Mouse (Mus musculus): ENCODE results near the gene Scyl1. TPM values are rescaled to one million over a fixed set of nuclear protein-coding genes. Genes with fewer than 3 reads are reported as not detected.
A peak's percentile ranks its signal among the peaks of the same experiment; 100 is the strongest.

The Scyl1 gene
- polyA plus RNA-seq, 1 experiment from 2014 or later, result 64.6 TPM

- peaks cover 17% of the 10 kb centered on the region for H3K4me1 ChIP-seq (ENCODE audit: insufficient read depth, low read depth, low read length)
- H3K9me3 ChIP-seq (ENCODE audit: low read length), result no peaks in the 10 kb centered on the region
- no peak for ATAC-seq
- 2% methylated on average over 2 of the region's 2 CpGs for WGBS
- H3K27me3 ChIP-seq (replicated peaks; ENCODE audit: insufficient read depth, low read length), result no peaks in the 10 kb centered on the region
- peak overlapping the region; percentile 98 for H3K9ac ChIP-seq (replicated peaks; ENCODE audit: low read depth)
- DNase-seq (ENCODE audit: low spot score), result no peak
- peak overlapping the region; percentile 99 for H3K27ac ChIP-seq (ENCODE audit: low read length)
- H3K36me3 ChIP-seq (ENCODE audit: insufficient read depth, low read length), result peaks cover 26% of the 10 kb centered on the region; the same call in 1 of the 2 replicates
- peak overlapping the region; percentile 85 for H3K4me2 ChIP-seq (replicated peaks; ENCODE audit: low read depth, low read length)
- TF ChIP-seq CTCF (IDR thresholded peaks at IDR 0.05) (no peak), EP300 (IDR thresholded peaks at IDR 0.05) (no peak)
- peak overlapping the region; percentile 71 for H3K4me3 ChIP-seq (ENCODE audit: low read depth, low read length)
Observed at GRCm38 (mm10) chr19:5800350-5800631, 29.1 kb upstream of the Scyl1 start.

GRCm38 (mm10) chr19:5799566-5800349 lies 28.5 kb upstream of the Scyl1 start:
- DNase-seq (ENCODE audit: low spot score) (peak; percentile 79), ATAC-seq (no peak)
- Histone ChIP-seq H3K4me1 (ENCODE audit: insufficient read depth, low read depth, low read length) (peaks cover 15% of the 10 kb centered on the region; the same call in 1 of the 2 replicates), H3K4me3 (ENCODE audit: low read depth, low read length) (peak overlapping the region; percentile 71), H3K27me3 (replicated peaks; ENCODE audit: insufficient read depth, low read length) (no peaks in the 10 kb centered on the region), H3K36me3 (ENCODE audit: insufficient read depth, low read length) (peaks cover 31% of the 10 kb centered on the region; the same call in 1 of the 2 replicates), H3K9me3 (ENCODE audit: low read length) (no peaks in the 10 kb centered on the region), H3K27ac (ENCODE audit: low read length) (peak overlapping the region; percentile 99), H3K9ac (replicated peaks; ENCODE audit: low read depth) (peak overlapping the region; percentile 98), H3K4me2 (replicated peaks; ENCODE audit: low read depth, low read length) (peak overlapping the region; percentile 85)
- TF ChIP-seq EP300 (IDR thresholded peaks at IDR 0.05), result peak; percentile 32; the same call in 1 of the 2 replicates
- TF ChIP-seq CTCF (IDR thresholded peaks at IDR 0.05), result no peak
- 0% methylated on average over 10 of the region's 10 CpGs for WGBS

GRCm38 (mm10) chr19:5798700-5799479 lies 27.7 kb upstream of the Scyl1 start:
- Histone ChIP-seq H3K36me3 (ENCODE audit: insufficient read depth, low read length) (peaks cover 31% of the 10 kb centered on the region; the same call in 1 of the 2 replicates), H3K9me3 (ENCODE audit: low read length) (no peaks in the 10 kb centered on the region), H3K9ac (replicated peaks; ENCODE audit: low read depth) (peak overlapping the region; percentile 98), H3K4me1 (ENCODE audit: insufficient read depth, low read depth, low read length) (peaks cover 6% of the 10 kb centered on the region; the same call in 1 of the 2 replicates), H3K27ac (ENCODE audit: low read length) (peak overlapping the region; percentile 51), H3K4me3 (ENCODE audit: low read depth, low read length) (peak overlapping the region; percentile 71), H3K27me3 (replicated peaks; ENCODE audit: insufficient read depth, low read length) (no peaks in the 10 kb centered on the region), H3K4me2 (replicated peaks; ENCODE audit: low read depth, low read length) (peak overlapping the region; percentile 85)
- DNase-seq (ENCODE audit: low spot score) (peak; percentile 84), ATAC-seq (no peak)
- TF ChIP-seq EP300 (IDR thresholded peaks at IDR 0.05) (peak; percentile 25), CTCF (IDR thresholded peaks at IDR 0.05) (no peak)
- WGBS, result 0% methylated on average over 7 of the region's 7 CpGs

- no peaks in the 10 kb centered on the region for H3K27me3 ChIP-seq (replicated peaks; ENCODE audit: insufficient read depth, low read length)
- peak overlapping the region; percentile 98 for H3K9ac ChIP-seq (replicated peaks; ENCODE audit: low read depth)
- peaks cover 31% of the 10 kb centered on the region; the same call in 1 of the 2 replicates for H3K36me3 ChIP-seq (ENCODE audit: insufficient read depth, low read length)
- WGBS, result 1% methylated on average over 7 of the region's 7 CpGs
- peak overlapping the region; percentile 71 for H3K4me3 ChIP-seq (ENCODE audit: low read depth, low read length)
- peak; percentile 74 for DNase-seq (ENCODE audit: low spot score)
- no peak for ATAC-seq
- peak overlapping the region; percentile 85 for H3K4me2 ChIP-seq (replicated peaks; ENCODE audit: low read depth, low read length)
- H3K4me1 ChIP-seq (ENCODE audit: insufficient read depth, low read depth, low read length), result peaks cover 4% of the 10 kb centered on the region; the same call in 1 of the 2 replicates
- TF ChIP-seq CTCF (IDR thresholded peaks at IDR 0.05) (no peak), EP300 (IDR thresholded peaks at IDR 0.05) (0 out of 2 replicates have a peak, but pooled peaks have one; percentile 5)
- no peaks in the 10 kb centered on the region for H3K9me3 ChIP-seq (ENCODE audit: low read length)
- peak overlapping the region; percentile 63 for H3K27ac ChIP-seq (ENCODE audit: low read length)
Observed at GRCm38 (mm10) chr19:5797381-5798111, 26.3 kb upstream of the Scyl1 start.

GRCm38 (mm10) chr19:5796573-5797111 lies 25.4 kb upstream of the Scyl1 start:
- Histone ChIP-seq H3K4me1 (ENCODE audit: insufficient read depth, low read depth, low read length) (peaks cover 4% of the 10 kb centered on the region; the same call in 1 of the 2 replicates), H3K4me2 (replicated peaks; ENCODE audit: low read depth, low read length) (peak overlapping the region; percentile 85), H3K36me3 (ENCODE audit: insufficient read depth, low read length) (peaks cover 31% of the 10 kb centered on the region; the same call in 1 of the 2 replicates), H3K9ac (replicated peaks; ENCODE audit: low read depth) (peak overlapping the region; percentile 98), H3K4me3 (ENCODE audit: low read depth, low read length) (peak overlapping the region; percentile 71), H3K9me3 (ENCODE audit: low read length) (no peaks in the 10 kb centered on the region), H3K27me3 (replicated peaks; ENCODE audit: insufficient read depth, low read length) (no peaks in the 10 kb centered on the region), H3K27ac (ENCODE audit: low read length) (peak overlapping the region; percentile 63)
- DNase-seq (ENCODE audit: low spot score) (peak; percentile 27), ATAC-seq (no peak)
- 45% methylated on average over 7 of the region's 7 CpGs for WGBS
- TF ChIP-seq CTCF (IDR thresholded peaks at IDR 0.05) (no peak), EP300 (IDR thresholded peaks at IDR 0.05) (no peak)
